Mouse (Mus musculus) bone marrow macrophage, adult 2 months (primary cell): ENCODE measurements around the gene Ctnna3.

ENCODE experiments used
- CTCF ChIP-seq: IDR thresholded peaks from 2 replicates; pipeline ENCODE4 v1.5.1; 2012; ENCODE audit warnings: low read depth, mild to moderate bottlenecking, low read length, moderate library complexity
- POLR2A ChIP-seq: IDR thresholded peaks from 2 replicates; pipeline ENCODE4 v1.6.1; 2012; ENCODE audit warnings: mild to moderate bottlenecking, low read depth, low read length, borderline replicate concordance

- no peak for TF ChIP-seq CTCF
- no peak for TF ChIP-seq POLR2A
Measured at GRCm38 (mm10) chr10:64020347-64020746, 590.4 kb downstream of the Ctnna3 start.
